Mouse (Mus musculus) ES-E14 (cell line): Measurements from ENCODE around the gene Gpld1.

ENCODE experiments used
- CHD2 ChIP-seq: IDR thresholded peaks from 2 replicates; pipeline ENCODE4 v1.6.1; 2014; ENCODE audit warnings: mild to moderate bottlenecking, low read depth, low read length, inconsistent platforms
- HCFC1 ChIP-seq: IDR thresholded peaks from 2 replicates; pipeline ENCODE4 v1.6.1; 2012; ENCODE audit warnings: low read length, inconsistent platforms, borderline replicate concordance; ENCODE audit not compliant: insufficient read depth
- MAFK ChIP-seq: IDR thresholded peaks from 2 replicates; pipeline ENCODE4 v1.6.1; 2014; ENCODE audit warnings: mild to moderate bottlenecking, low read depth, low read length, inconsistent platforms; ENCODE audit not compliant: insufficient read depth

GRCm38 (mm10) chr13:25026409-25027113 lies 83.6 kb downstream of the Gpld1 start:
- TF ChIP-seq MAFK (no peak), HCFC1 (no peak), CHD2 (no peak)
